Comparison of ENCODE assay signal across 15 mouse cellular contexts in genomic region chr9:92588226-92588625, GRCm38 (mm10). TPM values are rescaled to one million over a fixed set of nuclear protein-coding genes. Genes with fewer than 3 reads are reported as not detected.
DNase-seq lines count a peak whose midpoint lies in the region.
"Had no signal": no experiment of that assay in that cellular context is flagged by ENCODE, and none has a peak within 500 bp of the region (broad histone marks: within the 10 kb centered on the region; RNA-seq: fewer than 3 reads in every experiment).

No protein-coding gene starts in this region.

- DNase-seq in adrenal gland, adult (ENCODE audit: inconsistent age in 2 of 2, low spot score in 1 of 2), result peak; percentile 76 to 88
- no peak for DNase-seq in adrenal gland, postnatal 4 days (ENCODE audit: low spot score in 2 of 2)
- DNase-seq in adrenal gland, adult 8-10 months, result peak; percentile 69
- peak; percentile 53 for DNase-seq in adrenal gland, postnatal 25 days
- no peak for DNase-seq in ovary, postnatal 10 days (ENCODE audit: low spot score)
- DNase-seq in retina, postnatal 1 day, result no peak
- DNase-seq: cerebellum, adult 11-12 months; cerebellum, adult 8-10 months; cerebellum, postnatal 10 days; cerebellum, postnatal 36 days; gastrocnemius, postnatal 10 days; gastrocnemius, postnatal 36 days; heart, postnatal 10 days; heart, postnatal 36 days; kidney, adult 18-20 months had no signal

RNA-seq across cellular contexts. Expression of gene Plod2, which starts 46.2 kb away (rescaled TPM):
- total RNA-seq in adrenal gland, postnatal 4 days (2021), result 100 to 1,000 TPM; 149 to 167 TPM
- 100 to 1,000 TPM; 176 to 205 (median 188) TPM for total RNA-seq in adrenal gland, adult 8-10 months (2022)
- total RNA-seq in adrenal gland, postnatal 25 days (2021), result 221 and 278 TPM in 2 replicates

Comparison
In these comparisons a context has a peak if more than half of its experiments do, and no peak if none do; other contexts are left out.
1. DNase-seq: peak in adrenal gland, adult (2 of 2), adrenal gland, adult 8-10 months (single experiment) and adrenal gland, postnatal 25 days (single experiment); none in adrenal gland, postnatal 4 days (0 of 2), ovary, postnatal 10 days (single experiment) and retina, postnatal 1 day (single experiment).